Mouse (Mus musculus): ENCODE results near the gene Gm11627.
"Not testable (repeated sequence)": the region's sequence is repeated elsewhere in the genome, so short reads cannot be mapped to it uniquely, and the experiment has no call there.

The Gm11627 gene

DNA sequence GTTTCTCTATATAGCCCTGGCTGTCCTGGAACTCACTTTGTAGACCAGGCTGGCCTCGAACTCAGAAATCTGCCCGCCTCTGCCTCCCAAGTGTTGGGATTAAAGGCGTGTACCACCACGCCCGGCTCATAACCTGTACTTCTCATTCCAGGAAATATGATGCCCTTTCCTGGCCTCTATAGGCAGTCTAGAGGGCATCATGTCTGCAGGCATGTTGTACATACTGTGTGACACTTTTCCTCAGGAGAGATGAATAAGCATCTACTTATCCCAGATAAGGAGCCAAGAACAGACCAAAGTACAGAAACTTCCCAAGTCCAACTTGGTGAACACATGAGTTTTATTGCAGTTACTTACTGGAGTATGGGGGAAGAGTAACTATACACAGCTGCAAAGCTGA, 20.6 kb downstream of the Gm11627 start:
- no peak for DNase-seq

DNA sequence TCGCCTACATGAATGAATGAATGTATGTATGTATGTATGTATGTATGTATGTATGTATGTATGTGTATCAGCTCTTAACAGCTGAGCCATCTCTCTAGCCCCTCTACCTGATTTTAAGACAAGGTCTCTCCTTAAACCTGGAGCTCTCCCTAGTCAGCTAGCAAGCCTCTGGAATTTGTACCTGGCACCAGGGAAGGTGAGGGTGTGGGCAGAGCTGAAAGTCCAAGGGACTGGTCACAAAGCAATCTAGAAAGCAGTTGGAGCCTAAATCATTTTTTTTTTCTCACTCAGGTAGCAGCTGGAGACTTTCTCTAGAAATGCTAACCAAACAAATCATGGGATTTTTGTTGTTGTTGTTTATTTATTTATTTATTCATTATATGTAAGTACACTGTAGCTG, 21.9 kb downstream of the Gm11627 start:
- no peak for DNase-seq

DNA sequence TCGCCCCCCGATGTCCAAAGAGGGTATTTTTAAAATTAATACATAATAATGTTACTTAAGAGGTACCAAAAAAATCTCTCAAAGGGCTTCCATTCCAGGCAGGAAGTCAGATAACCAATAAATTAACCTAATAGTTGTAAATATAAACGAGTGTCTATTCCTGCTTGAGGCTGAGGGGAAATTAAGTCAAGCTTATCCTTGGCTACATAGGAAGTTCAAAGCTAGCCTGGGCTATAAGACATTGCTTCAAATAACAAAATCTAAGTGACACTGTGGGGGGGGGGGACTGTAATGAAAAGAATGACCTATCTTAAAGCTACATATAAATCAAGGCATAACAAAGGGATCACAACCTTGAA, 22.6 kb downstream of the Gm11627 start:
- DNase-seq: no peak

DNA sequence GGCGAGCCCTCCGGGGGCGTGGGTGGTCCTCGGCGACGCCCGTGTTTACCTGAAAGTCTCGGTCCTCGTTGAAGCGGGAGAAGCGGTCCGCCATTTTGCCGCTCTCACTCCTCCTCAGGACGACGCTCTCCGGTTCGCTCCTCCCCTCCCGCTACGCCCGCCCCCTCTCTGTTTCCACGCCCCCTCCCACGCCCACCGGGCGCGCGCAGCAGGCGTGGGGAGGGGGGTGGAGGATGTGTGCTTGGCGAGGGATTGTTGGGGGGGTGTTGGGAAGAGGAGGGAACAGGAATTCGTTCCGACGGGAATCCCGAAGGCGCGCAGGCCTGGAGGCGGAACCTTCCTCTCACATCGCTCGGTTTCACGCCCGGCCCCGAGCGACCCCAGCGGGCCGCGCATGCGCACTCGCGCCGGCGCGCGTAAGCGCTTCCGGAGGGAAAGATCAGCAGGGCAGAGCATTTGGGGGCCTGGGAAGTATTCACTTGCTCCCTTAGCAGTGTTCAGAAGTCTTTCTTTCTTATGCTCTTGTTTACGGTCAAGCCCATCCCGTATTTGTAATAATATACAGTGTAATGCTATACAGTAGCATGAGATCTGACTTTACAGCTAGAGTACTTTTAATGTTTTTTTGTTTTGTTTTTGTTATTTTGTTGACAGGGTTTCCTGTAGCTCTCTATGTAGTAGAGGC, 23.1 kb downstream of the Gm11627 start, which contains the start of gene Gpatch8:
TSS of gene Gpatch8 (minus strand) at position 362 of the 685 bp plus-strand sequence.
- DNase-seq: peak; percentile 99

DNA sequence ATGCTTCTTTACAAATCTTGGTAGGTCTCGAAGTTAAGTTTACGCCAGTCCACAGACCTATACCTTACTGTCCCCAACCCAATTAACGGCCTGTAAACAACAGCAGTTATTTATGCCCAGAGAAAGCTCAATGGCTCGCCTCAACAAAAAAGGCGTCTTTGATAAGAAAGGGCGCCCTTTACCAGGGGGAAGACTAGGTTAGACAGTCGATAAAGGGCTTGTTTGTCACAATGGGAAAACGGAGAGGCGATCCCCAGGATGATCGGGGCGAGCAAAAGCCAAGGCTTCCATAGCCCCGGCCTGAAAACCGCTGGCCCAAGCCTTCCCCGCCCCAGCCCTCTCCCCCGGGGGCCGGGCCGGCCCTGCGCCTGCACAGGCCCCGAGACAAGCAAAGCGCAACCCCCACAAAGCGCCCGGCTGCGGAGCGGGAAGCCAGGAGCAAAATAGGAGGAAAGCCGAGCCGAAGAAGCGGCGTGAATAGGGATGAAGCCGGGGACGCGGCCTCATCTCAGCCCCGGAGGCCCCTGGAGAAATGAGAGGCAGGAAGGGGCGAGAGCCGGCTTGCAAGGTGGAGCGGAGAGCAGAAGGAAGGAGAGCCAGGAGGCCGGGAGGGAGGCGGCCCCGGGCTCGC, 23.7 kb downstream of the Gm11627 start:
- no peak for DNase-seq

DNA sequence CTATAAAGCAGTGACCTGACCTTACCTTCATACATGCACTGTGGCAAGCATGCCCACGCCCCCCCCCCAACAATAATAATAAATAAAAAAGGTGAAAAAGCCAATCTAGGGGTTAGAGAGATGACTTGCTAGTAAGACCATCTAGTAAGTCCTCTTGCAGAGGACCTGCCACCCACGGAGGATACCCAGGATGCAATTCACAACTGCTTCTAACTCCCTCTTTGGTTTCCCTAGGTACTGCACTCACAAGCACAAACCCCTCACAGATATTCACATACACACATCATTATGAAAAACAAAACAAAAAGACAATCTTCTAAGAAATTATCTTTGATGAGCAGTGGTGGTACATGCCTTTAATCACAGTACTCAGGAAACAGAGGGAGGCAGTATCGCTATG, 27.2 kb downstream of the Gm11627 start:
- DNase-seq: no peak

DNA sequence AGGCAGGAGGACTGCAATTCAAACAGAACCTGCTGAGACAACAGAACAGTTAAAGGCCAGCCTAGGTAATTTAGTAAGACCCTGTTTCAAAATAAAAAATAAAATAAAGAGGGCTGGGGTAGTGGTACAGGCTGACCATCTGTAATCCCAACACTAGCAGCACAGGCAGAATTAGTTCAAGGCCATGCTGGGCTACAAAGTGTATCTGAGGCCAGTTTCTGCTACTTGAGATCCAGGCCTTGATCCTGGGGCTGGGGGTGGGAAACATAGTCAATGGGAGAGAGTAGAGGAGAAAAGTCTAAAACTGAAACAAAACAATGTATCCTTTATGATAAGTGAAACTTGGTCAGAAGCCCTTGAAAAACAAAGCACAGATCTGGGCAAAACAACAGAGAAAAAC, 28.1 kb downstream of the Gm11627 start:
- DNase-seq: no peak

DNA sequence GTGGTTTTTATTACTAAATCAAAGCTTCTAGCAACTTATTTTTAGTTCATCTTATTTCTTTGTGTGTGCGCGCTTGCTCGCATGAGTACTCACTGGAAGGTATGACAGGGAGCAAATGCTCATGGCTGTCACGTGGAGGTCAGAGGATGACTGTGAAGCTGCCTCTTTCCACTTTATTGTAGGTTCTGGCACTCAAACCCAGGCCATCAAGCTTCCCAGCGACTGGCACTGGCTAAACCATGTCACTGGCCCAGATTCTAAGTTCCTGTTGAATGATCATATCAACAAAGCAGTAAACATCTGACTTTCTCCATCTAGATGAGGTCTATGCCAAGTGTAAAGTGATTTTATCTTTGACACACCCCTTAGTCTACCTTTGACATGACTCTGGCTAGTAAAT, 37.8 kb downstream of the Gm11627 start:
- DNase-seq: no peak

DNA sequence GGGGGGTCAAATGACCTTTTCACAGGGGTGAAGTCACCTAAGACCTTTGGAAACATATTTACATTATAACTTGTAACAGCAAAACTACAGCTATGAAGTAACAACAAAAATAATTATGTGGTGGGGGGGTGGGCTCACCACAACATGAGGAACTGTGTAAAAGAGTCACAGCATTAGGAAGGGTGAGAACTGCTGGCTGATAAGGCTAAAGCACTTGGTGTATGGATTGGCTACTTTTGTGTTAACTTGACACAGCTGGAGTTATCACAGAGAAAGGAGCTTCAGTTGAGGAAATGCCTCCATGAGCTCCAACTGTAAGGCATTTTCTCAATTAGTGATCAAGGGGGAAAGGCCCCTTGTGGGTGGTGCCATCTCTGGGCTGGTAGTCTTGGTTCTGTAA, 39.0 kb downstream of the Gm11627 start:
- DNase-seq: not testable (repeated sequence)

DNA sequence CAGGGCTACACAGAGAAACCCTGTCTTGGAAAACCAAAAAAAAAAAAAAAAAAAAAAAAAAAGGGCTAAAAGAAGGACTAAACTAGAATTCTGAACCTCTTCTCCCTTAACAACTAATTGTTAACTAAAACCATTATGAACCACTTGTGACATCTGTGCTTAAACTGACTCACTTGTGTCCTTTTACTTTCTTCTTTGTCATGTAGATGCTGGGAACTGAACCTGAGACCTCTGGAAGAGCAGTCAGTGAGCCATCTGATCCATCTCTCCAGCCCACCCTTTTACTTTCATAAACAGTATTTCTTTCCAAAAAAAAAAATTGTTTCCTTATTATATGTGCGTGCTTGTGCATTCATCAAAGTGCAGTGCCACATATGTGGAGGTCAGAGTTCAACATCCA, 39.6 kb downstream of the Gm11627 start:
- no peak for DNase-seq

DNA sequence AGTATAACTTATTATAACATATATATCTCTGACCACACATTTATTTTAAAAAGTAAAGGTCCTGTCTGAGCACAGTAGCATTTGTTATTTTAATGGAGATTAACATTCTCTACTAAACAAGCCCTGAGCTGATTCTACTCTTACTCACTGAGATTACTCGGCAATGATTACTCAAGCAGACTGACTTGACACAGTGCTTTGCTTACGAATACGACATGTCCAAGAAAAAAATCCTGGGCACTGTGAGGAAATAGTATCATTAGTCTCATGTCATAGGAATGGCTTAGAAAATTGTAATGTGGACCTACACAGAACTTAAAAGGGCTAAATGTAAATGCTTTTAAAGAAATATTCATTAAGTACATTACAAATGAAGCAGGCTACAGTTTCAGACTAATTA, 43.1 kb downstream of the Gm11627 start:
- DNase-seq: no peak

DNA sequence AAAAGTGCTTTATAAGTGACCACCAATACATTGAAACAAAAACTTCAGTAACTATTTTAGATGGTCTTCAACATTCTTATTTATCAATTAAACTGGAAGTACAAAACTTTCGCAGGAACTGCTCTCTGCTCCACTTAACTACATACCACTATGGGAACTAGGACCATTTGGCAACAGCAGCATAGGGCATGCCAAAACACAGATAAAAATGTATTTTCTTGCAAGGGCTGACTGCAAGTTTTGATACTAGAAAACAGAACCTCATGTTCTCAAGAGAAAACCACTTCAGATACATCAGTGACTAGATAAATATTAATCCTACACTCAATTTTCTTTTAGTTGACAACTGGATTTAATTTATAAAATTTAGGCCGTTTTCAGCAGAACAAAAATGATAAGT, 45.2 kb downstream of the Gm11627 start:
- DNase-seq: no peak

DNA sequence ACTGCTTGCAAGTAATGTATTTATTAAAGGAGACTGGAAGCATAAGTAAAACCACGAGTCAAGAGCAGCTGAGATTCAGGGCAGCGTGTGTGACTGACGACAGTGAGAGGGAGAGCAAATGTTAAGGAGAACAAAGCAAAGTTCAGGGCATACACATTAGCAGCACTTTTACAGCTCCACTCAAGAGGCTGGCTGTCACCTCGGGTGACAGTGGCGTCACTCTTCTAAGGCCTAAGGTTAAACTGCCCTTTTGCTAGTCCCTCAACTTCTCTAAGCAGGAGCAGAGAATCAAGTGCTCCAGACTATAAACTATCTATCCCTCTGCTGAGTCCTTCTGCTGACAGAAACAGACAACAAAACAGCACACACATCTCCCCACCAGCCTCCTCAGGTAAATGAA, 47.8 kb downstream of the Gm11627 start:
- no peak for DNase-seq

Data from retina, postnatal 1 day (tissue).